Mouse (Mus musculus): ENCODE data around the gene Stac3.

GRCm38 (mm10) chr10:127509837-127510701 is 8.6 kb downstream of the Stac3 start:
- TF ChIP-seq GATA1 (IDR thresholded peaks at IDR 0.05; ENCODE audit: low read length) (no peak), TAL1 (IDR thresholded peaks at IDR 0.05; ENCODE audit: low read length) (no peak)
